Mouse (Mus musculus): ENCODE measurements around the gene 1700020D05Rik. TPM values are rescaled to one million over a fixed set of nuclear protein-coding genes. Genes with fewer than 3 reads are reported as not detected.

1700020D05Rik gene
- polyA plus RNA-seq, 1 experiment from 2014 or later, result not detected

DNA sequence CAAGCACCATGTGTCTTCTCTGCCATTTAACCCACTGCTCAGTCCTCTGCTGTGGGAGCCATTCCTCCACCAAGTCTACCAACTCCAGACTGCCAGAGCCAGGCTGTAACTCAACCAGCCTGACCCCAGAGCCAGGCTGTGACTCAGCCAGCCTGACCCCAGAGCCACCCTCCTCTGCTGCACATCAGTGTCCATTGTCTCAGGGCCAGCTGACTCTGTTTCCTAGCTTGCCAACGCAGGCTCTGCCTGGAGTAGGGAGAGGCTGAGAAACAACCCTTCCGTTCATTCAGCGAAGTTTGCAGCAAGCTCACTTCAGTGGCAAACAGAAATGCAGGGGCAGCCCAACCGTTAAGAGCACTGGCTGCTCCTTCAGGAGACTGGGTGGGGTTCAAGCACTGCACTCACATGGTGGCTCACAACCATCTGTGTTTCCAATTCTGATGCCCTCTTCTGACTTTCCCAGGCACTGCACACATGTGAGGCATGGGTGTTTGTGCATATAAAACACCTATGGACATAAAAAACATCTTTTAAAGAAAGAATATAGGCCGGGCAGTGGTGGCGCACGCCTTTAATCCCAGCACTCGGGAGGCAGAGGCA lies 13.4 kb upstream of the 1700020D05Rik start:
- H3K36me3 ChIP-seq (ENCODE audit: insufficient read depth, low read length), result no peaks in the 10 kb centered on the region
- H3K4me3 ChIP-seq (ENCODE audit: low read length), result no peak overlapping the region
- H3K9me3 ChIP-seq (ENCODE audit: low read length), result no peaks in the 10 kb centered on the region
- no peak overlapping the region for H3K9ac ChIP-seq (replicated peaks; ENCODE audit: low read length)
- no peak overlapping the region for H3K27ac ChIP-seq (ENCODE audit: low read length)
- 80% methylated on average over 8 of the region's 8 CpGs for WGBS
- no peak overlapping the region for H3K4me2 ChIP-seq (replicated peaks; ENCODE audit: low read depth, low read length)
- H3K4me1 ChIP-seq (ENCODE audit: insufficient read depth, low read length), result 0 out of 2 replicates have a peak, but pooled peaks cover 6% of the 10 kb centered on the region
- ATAC-seq (ENCODE audit: low FRiP score, low TSS enrichment), result no peak
- no peaks in the 10 kb centered on the region for H3K27me3 ChIP-seq (ENCODE audit: insufficient read depth, low read length)

- H3K4me3 ChIP-seq (ENCODE audit: low read length), result no peak overlapping the region
- no peaks in the 10 kb centered on the region for H3K36me3 ChIP-seq (ENCODE audit: insufficient read depth, low read length)
- no peak overlapping the region for H3K4me2 ChIP-seq (replicated peaks; ENCODE audit: low read depth, low read length)
- no peaks in the 10 kb centered on the region for H3K9me3 ChIP-seq (ENCODE audit: low read length)
- no peak overlapping the region for H3K9ac ChIP-seq (replicated peaks; ENCODE audit: low read length)
- peaks cover 12% of the 10 kb centered on the region; the same call in 1 of the 2 replicates for H3K4me1 ChIP-seq (ENCODE audit: insufficient read depth, low read length)
- 84% methylated on average over 7 of the region's 7 CpGs for WGBS
- no peak overlapping the region for H3K27ac ChIP-seq (ENCODE audit: low read length)
- no peaks in the 10 kb centered on the region for H3K27me3 ChIP-seq (ENCODE audit: insufficient read depth, low read length)
- no peak for ATAC-seq (ENCODE audit: low FRiP score, low TSS enrichment)
Observed at GRCm38 (mm10) chr19:5515840-5516777, 12.5 kb upstream of the 1700020D05Rik start.

DNA sequence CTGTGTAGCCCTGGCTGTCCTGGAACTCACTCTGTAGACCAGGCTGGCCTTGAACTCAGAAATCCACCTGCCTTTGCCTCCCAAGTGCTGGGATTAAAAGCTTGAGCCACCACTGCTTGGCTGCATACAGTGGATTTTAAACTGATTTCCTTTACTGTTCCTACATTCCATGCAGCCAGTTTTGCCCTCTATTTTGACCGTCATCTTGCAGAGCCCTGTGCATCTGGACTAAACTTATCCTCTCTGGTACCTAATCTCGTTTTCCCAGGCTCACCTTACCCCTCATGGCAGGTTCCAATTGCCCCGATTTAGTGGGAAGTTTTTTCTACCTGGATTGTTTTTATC lies 9.4 kb upstream of the 1700020D05Rik start:
- no peak overlapping the region for H3K27ac ChIP-seq (ENCODE audit: low read length)
- WGBS, result 82% methylated on average over 3 of the region's 3 CpGs
- H3K36me3 ChIP-seq (ENCODE audit: insufficient read depth, low read length), result no peaks in the 10 kb centered on the region

DNA sequence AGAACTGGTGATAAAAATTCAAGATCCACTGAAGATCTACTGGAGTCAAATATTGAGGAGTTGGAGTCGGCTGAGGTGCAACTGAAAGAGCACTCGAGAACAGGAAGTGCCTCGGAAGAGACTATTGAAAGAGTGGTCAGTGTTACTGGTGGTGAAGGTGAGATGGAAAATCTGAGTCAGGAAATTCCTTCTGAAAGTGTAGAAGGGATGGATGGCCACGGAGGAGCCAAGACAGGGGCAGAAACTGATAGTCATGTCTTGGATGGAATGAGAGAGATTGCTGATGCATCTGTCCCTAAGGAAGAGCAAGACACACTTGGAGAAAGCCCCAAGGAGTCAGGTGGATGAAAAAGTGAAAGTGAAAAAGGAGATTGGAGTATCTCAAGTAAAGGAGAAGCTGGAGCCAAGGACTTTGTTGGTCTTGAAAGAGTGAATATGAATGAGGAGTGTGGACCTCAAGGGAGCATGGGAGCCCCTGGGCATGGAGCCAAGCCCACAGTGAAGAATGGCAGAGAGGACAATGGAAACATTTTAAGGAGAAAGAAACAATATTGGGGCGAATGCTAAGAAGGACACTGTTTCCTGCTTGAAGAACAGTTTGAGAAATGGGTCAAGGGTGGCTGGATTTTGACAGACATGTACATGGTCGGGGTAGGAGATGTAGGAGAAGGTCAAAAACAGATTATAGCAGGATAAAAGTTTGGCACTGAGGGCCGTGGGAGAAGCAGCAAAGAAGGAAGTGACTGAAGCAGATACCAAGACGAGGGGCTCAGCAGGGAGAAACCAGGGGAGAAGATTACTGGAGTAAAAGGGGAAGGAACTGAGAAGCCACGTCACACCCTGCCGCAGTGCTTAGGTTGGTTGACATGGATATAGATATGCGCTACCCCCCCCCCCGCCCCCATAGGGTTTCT lies 8.8 kb upstream of the 1700020D05Rik start:
- H3K4me3 ChIP-seq (ENCODE audit: low read length), result no peak overlapping the region
- no peak overlapping the region for H3K4me2 ChIP-seq (replicated peaks; ENCODE audit: low read depth, low read length)
- H3K4me1 ChIP-seq (ENCODE audit: insufficient read depth, low read length), result peaks cover 22% of the 10 kb centered on the region
- ATAC-seq (ENCODE audit: low FRiP score, low TSS enrichment), result no peak
- no peaks in the 10 kb centered on the region; the same call in none of the 2 replicates for H3K9me3 ChIP-seq (ENCODE audit: low read length)
- 72% methylated on average over 12 of the region's 12 CpGs for WGBS
- no peak overlapping the region; the same call in 1 of the 2 replicates for H3K27ac ChIP-seq (ENCODE audit: low read length)
- H3K9ac ChIP-seq (replicated peaks; ENCODE audit: low read length), result no peak overlapping the region
- H3K27me3 ChIP-seq (ENCODE audit: insufficient read depth, low read length), result no peaks in the 10 kb centered on the region
- no peaks in the 10 kb centered on the region for H3K36me3 ChIP-seq (ENCODE audit: insufficient read depth, low read length)

More for the DNA sequence above, 9.4 kb upstream of the 1700020D05Rik start:
- Histone ChIP-seq H3K4me1 (ENCODE audit: insufficient read depth, low read length) (peaks cover 22% of the 10 kb centered on the region), H3K4me2 (replicated peaks; ENCODE audit: low read depth, low read length) (no peak overlapping the region), H3K27me3 (ENCODE audit: insufficient read depth, low read length) (no peaks in the 10 kb centered on the region), H3K9me3 (ENCODE audit: low read length) (no peaks in the 10 kb centered on the region; the same call in none of the 2 replicates), H3K4me3 (ENCODE audit: low read length) (no peak overlapping the region), H3K9ac (replicated peaks; ENCODE audit: low read length) (no peak overlapping the region)
- no peak for ATAC-seq (ENCODE audit: low FRiP score, low TSS enrichment)

DNA sequence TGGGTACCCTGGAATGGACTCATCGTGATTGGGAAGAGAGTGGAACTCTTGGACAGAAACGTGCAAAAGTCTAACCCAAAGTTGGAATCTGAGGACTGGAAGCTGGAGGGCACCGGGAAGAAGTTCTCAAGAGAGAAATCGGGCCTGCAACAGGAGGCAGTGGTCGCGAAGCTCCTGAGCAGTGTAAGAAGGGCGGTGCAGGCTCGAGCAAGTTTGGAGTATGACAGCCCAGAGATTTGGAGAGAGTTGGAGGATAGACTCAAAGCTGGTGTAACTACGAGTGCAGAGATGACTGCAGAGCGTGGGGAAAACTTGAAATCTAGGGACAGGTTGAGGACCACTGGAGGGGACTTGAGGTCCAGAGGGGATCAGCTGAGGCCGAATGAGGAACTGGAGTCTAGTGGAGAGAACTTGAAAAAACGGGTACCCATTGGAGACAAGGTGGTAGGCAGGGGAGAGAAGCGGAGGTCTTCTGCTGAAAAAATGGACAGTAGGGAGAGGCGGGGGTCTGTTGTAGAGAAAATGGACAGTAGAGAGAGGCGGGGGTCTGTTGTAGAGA lies 7.6 kb upstream of the 1700020D05Rik start:
- 48% methylated on average over 15 of the region's 15 CpGs for WGBS
- peaks cover 22% of the 10 kb centered on the region for H3K4me1 ChIP-seq (ENCODE audit: insufficient read depth, low read length)
- H3K27me3 ChIP-seq (ENCODE audit: insufficient read depth, low read length), result no peaks in the 10 kb centered on the region
- H3K9me3 ChIP-seq (ENCODE audit: low read length), result no peaks in the 10 kb centered on the region; the same call in none of the 2 replicates
- H3K27ac ChIP-seq (ENCODE audit: low read length), result no peak overlapping the region
- H3K9ac ChIP-seq (replicated peaks; ENCODE audit: low read length), result peak overlapping the region; percentile 75
- peak; percentile 49 for ATAC-seq (ENCODE audit: low FRiP score, low TSS enrichment)
- no peaks in the 10 kb centered on the region for H3K36me3 ChIP-seq (ENCODE audit: insufficient read depth, low read length)
- H3K4me3 ChIP-seq (ENCODE audit: low read length), result peak overlapping the region; percentile 48
- H3K4me2 ChIP-seq (replicated peaks; ENCODE audit: low read depth, low read length), result peak overlapping the region; percentile 71

- 0 out of 2 replicates have a peak within 1 kb of the TSS, but pooled peaks have one; percentile 40 for H3K27ac ChIP-seq (ENCODE audit: low read length)
- 3% methylated on average over 46 of the region's 47 CpGs for WGBS
- peak; percentile 99 for ATAC-seq (ENCODE audit: low FRiP score, low TSS enrichment)
Observed at GRCm38 (mm10) chr19:5510031-5511026, 6.7 kb upstream of the 1700020D05Rik start, which contains the start of gene Snx32. Snx32 (minus strand) TSS chr19:5510538.

GRCm38 (mm10) chr19:5500330-5500875 lies 3.2 kb downstream of the 1700020D05Rik start:
- H3K4me3 ChIP-seq (ENCODE audit: low read length), result no peak overlapping the region
- peaks cover 20% of the 10 kb centered on the region; the same call in 1 of the 2 replicates for H3K36me3 ChIP-seq (ENCODE audit: insufficient read depth, low read length)
- H3K4me2 ChIP-seq (replicated peaks; ENCODE audit: low read depth, low read length), result no peak overlapping the region
- H3K27me3 ChIP-seq (ENCODE audit: insufficient read depth, low read length), result no peaks in the 10 kb centered on the region
- H3K4me1 ChIP-seq (ENCODE audit: insufficient read depth, low read length), result no peaks in the 10 kb centered on the region
- 79% methylated on average over 2 of the region's 2 CpGs for WGBS
- no peak for ATAC-seq (ENCODE audit: low FRiP score, low TSS enrichment)
- no peak overlapping the region; the same call in 1 of the 2 replicates for H3K9ac ChIP-seq (replicated peaks; ENCODE audit: low read length)
- H3K27ac ChIP-seq (ENCODE audit: low read length), result no peak overlapping the region
- H3K9me3 ChIP-seq (ENCODE audit: low read length), result no peaks in the 10 kb centered on the region

More at GRCm38 (mm10) chr19:5510031-5511026, 6.7 kb upstream of the 1700020D05Rik start, which contains the start of gene Snx32:
- no peaks in the 10 kb centered on the region; the same call in none of the 2 replicates for H3K9me3 ChIP-seq (ENCODE audit: low read length)
- H3K27me3 ChIP-seq (ENCODE audit: insufficient read depth, low read length), result no peaks in the 10 kb centered on the region
- peak within 1 kb of the TSS; percentile 48 for H3K4me3 ChIP-seq (ENCODE audit: low read length)
- H3K36me3 ChIP-seq (ENCODE audit: insufficient read depth, low read length), result no peaks in the 10 kb centered on the region
- H3K9ac ChIP-seq (replicated peaks; ENCODE audit: low read length), result peak within 1 kb of the TSS; percentile 75
- H3K4me2 ChIP-seq (replicated peaks; ENCODE audit: low read depth, low read length), result peak within 1 kb of the TSS; percentile 71
- H3K4me1 ChIP-seq (ENCODE audit: insufficient read depth, low read length), result peaks cover 22% of the 10 kb centered on the region

DNA sequence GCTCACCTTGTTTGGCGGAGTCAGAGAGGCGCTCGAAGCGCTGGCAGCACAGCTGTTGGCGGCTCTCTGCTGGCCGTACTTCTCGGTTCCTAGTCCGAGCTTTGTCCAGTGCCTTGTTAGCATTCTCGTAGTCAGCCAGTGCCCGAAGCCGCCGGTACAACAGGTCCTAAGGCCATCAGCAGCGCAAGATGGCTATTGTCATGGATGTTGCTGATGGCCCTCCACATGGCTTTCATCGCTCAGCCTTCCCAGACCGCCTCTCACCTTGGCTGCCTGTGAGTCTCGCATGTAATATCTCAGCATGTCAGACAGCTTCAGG lies 7.6 kb downstream of the 1700020D05Rik start:
- Histone ChIP-seq H3K27me3 (ENCODE audit: insufficient read depth, low read length) (no peaks in the 10 kb centered on the region), H3K4me1 (ENCODE audit: insufficient read depth, low read length) (peaks cover 15% of the 10 kb centered on the region), H3K4me3 (ENCODE audit: low read length) (no peak overlapping the region), H3K9me3 (ENCODE audit: low read length) (no peaks in the 10 kb centered on the region), H3K27ac (ENCODE audit: low read length) (no peak overlapping the region), H3K4me2 (replicated peaks; ENCODE audit: low read depth, low read length) (no peak overlapping the region), H3K9ac (replicated peaks; ENCODE audit: low read length) (no peak overlapping the region), H3K36me3 (ENCODE audit: insufficient read depth, low read length) (peaks cover 44% of the 10 kb centered on the region)
- 91% methylated on average over 16 of the region's 16 CpGs for WGBS
- no peak for ATAC-seq (ENCODE audit: low FRiP score, low TSS enrichment)
